Mouse (Mus musculus): ENCODE measurements around the gene Gm27179. TPM values are rescaled to one million over a fixed set of nuclear protein-coding genes. Genes with fewer than 3 reads are reported as not detected.
"Not testable (repeated sequence)": the region's sequence is repeated elsewhere in the genome, so short reads cannot be mapped to it uniquely, and the experiment has no call there.

Gm27179 gene
- not detected in 2 replicates for polyA plus RNA-seq (2016; fragmentation: Nextera tagmentation; extraction: Ambion mirVana)

DNA sequence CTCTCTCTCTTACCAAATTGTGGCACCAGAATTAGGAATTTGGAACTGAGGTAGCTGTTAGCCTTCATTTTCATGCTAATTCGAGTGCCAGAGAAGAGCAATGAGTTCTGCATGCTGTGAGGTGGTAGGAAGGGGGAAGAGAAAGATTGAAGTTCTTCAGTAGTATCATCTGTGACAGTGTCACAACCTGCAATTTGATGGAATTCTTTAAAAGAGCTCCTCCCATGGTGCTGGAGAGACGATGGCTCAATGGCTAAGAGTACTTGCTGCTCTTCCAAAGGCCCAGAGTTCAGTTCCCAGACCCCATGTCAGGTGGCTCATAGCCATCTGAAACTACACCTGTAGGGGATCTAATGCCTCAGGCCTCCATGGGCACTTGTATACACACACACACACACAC, at the start of gene Gm27179:
Gene Gm27179, minus strand, starts transcription at position 101 of the 400 bp plus-strand sequence.
- H3K27me3 ChIP-seq (ENCODE audit: low read depth, poor library complexity, severe bottlenecking); H3K4me1 ChIP-seq; DNase-seq (ENCODE audit: low spot score); H3K4me3 ChIP-seq; H3K9me3 ChIP-seq (replicated peaks); H3K27ac ChIP-seq (replicated peaks); H3K36me3 ChIP-seq: not testable (repeated sequence)
- WGBS: no CpG with 5 or more reads among the region's 2 CpGs

DNA sequence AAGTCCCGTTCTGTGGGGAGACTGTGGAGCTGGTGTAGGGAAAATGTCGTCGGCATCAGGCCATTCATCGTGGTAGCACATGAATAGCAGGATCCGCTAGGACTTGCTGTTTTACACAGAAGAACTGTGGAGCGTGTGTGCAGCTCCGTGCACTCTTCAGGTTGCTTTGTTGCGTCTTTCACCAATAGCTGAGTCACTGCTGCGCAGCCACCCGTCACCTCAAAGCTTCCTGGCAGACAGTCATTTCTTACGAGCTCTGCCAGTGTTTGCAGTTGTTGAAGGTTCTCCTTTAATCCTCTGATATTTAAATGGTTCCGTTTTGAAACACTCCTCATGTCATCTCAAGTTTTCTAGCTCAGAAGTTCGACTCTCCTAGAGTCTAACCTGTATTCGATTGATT, 45.2 kb upstream of the Gm27179 start:
- H3K4me1 ChIP-seq; DNase-seq (ENCODE audit: low spot score); H3K4me3 ChIP-seq; H3K36me3 ChIP-seq; H3K27ac ChIP-seq (replicated peaks); H3K9me3 ChIP-seq (replicated peaks); H3K27me3 ChIP-seq (ENCODE audit: low read depth, poor library complexity, severe bottlenecking): not testable (repeated sequence)
- no CpG with 5 or more reads among the region's 14 CpGs for WGBS

DNA sequence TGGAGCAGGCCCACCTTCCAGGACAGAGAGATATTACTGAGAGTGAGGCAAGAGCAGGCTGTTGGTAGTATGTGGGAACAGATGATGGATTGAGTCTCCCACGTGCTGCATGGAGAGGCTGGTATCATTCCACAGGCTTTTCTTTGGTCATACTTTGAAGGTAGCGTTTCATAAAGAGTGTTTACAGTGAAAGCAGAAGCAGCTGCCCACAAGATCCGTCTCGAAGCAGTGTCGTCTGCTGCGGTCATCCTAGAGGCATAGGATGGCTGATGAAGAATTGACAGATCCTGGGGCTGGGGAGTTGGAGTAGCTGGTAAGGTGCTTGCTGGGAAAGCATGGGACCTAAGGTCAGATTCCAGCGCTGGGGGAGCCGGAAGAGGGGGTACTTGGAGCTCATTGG, 44.5 kb upstream of the Gm27179 start:
- H3K27me3 ChIP-seq (ENCODE audit: low read depth, poor library complexity, severe bottlenecking); H3K4me1 ChIP-seq; H3K4me3 ChIP-seq; H3K9me3 ChIP-seq (replicated peaks); DNase-seq (ENCODE audit: low spot score); H3K36me3 ChIP-seq; H3K27ac ChIP-seq (replicated peaks): not testable (repeated sequence)
- WGBS: no CpG with 5 or more reads among the region's 8 CpGs

DNA sequence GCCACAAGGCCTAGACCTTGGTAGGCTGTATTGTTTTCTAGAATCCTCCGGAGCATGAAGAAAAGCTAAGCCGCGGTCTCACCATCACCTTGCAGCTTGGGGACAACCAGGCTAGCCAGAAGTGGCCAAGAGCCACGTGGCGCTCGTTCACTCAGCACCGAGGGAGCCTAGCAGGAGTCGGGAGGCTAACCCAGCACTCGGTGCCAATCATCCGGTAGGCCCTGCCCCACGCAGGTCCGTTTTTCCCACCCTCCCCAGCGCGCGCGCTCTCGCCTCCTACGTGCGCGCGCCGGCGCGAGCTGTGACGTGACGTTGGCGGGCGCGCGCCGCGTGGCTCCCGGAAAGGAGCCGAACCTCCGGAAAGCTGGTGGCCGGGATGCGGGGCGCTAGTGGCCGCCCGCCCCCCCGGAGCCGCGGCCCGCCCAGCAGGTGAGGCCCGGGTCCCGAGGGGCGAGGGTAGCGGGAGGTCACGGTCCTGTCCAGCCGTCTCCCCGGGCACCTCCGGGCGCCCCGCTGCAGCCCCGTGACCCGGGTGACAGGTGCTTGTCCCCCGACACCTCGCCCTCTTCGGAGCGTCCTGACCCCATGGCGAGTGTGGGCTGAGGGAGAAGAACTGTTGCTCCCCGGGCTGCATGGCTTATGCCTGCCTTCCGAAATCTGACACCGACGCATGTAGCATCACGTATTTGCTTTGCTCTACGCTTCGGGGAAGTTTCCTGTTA, 42.9 kb upstream of the Gm27179 start, which contains the start of gene Entpd4b:
Gene Entpd4b, plus strand, starts transcription at position 315 of the 722 bp plus-strand sequence.
- H3K36me3 ChIP-seq; H3K27ac ChIP-seq (replicated peaks); H3K9me3 ChIP-seq (replicated peaks); H3K4me3 ChIP-seq; H3K4me1 ChIP-seq; H3K27me3 ChIP-seq (ENCODE audit: low read depth, poor library complexity, severe bottlenecking); DNase-seq (ENCODE audit: low spot score): not testable (repeated sequence)
- WGBS: no CpG with 5 or more reads among the region's 68 CpGs

DNA sequence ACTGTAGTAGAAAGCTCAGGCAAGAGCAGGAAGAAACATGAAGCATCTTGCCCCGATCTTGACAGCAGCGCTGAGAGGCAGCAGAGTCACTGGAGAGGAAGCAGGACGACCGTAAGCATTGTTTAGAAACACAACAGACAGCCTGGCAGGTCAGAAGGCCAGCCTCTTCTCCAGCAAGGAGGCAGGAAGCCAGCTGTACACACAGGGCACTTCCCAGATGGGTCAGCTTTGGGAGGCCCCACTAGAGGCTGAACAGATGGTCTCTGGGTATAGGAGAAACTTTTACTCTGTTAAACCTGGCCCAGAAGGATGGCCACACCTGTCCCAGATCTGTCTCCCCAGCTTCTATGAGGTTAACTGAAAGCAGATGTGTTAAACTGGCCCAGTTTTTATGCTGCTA, 35.0 kb upstream of the Gm27179 start:
- not testable (repeated sequence) for H3K27me3 ChIP-seq (ENCODE audit: low read depth, poor library complexity, severe bottlenecking); H3K36me3 ChIP-seq; H3K27ac ChIP-seq (replicated peaks); DNase-seq (ENCODE audit: low spot score); H3K4me3 ChIP-seq; H3K9me3 ChIP-seq (replicated peaks); H3K4me1 ChIP-seq
- WGBS: no CpG with 5 or more reads among the region's 4 CpGs

DNA sequence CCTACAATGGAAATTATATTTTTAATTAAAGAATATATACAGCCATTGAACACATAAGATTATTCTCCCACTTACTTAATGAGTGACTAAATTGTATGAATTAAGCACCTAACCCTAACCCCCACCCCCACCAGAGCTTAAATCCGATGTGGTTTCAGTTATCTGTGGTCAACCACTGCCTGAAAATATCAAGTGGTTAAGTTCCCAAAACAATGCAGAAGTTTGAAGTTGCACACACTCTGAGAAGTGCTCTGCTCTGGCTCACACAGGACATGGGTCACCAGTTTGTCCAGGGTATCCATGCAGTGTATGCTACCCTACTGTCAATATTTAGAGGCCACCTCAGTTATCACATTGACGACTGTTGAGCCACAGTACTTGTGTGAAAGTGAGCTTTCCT, 32.7 kb upstream of the Gm27179 start:
- WGBS: no CpG with 5 or more reads among the region's 2 CpGs
- H3K4me3 ChIP-seq; H3K36me3 ChIP-seq; H3K27me3 ChIP-seq (ENCODE audit: low read depth, poor library complexity, severe bottlenecking); H3K27ac ChIP-seq (replicated peaks); H3K9me3 ChIP-seq (replicated peaks); H3K4me1 ChIP-seq; DNase-seq (ENCODE audit: low spot score): not testable (repeated sequence)

DNA sequence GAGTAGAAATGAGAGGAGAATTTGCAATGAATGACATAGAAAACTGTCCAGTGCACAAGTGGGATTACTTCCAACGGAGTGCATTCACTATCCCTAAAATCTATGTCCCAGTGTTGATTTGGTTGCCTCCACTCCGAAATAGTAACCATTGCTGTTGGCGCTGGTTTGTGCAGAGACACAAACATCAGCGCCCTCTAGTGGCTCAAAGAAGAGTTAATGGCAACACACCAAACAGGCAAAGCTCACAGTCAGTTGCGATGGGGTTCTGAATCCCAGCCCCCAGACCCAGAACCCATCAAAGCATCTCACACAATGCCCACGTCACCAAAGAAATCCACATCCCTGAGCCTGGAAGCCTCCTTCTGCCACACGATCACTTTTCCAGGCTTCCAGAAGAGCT, 31.7 kb upstream of the Gm27179 start:
- not testable (repeated sequence) for DNase-seq (ENCODE audit: low spot score); H3K9me3 ChIP-seq (replicated peaks); H3K4me1 ChIP-seq; H3K4me3 ChIP-seq; H3K27me3 ChIP-seq (ENCODE audit: low read depth, poor library complexity, severe bottlenecking); H3K36me3 ChIP-seq; H3K27ac ChIP-seq (replicated peaks)
- WGBS: no CpG with 5 or more reads among the region's 7 CpGs

DNA sequence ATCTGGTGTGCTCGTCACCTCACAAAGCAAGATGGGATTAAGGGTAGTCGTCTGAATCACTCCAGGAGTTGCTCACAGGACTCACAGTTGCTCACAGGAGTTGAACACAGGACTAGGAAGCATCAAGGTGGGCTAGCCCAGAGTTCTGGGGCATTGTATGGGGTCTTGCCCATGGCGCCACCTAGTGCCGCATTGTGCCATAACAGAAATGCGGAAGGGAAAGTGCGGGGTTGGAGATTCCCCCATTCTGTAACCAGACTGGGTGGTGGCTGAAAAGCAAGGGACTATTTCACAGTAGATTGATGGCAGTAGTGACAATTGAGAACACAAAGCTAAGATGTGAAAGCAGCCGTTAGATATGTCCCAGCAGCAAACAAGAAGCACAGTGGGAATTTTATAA, 30.3 kb upstream of the Gm27179 start:
- not testable (repeated sequence) for H3K9me3 ChIP-seq (replicated peaks); H3K4me1 ChIP-seq; H3K36me3 ChIP-seq; DNase-seq (ENCODE audit: low spot score); H3K27me3 ChIP-seq (ENCODE audit: low read depth, poor library complexity, severe bottlenecking); H3K4me3 ChIP-seq; H3K27ac ChIP-seq (replicated peaks)
- no CpG with 5 or more reads among the region's 7 CpGs for WGBS

DNA sequence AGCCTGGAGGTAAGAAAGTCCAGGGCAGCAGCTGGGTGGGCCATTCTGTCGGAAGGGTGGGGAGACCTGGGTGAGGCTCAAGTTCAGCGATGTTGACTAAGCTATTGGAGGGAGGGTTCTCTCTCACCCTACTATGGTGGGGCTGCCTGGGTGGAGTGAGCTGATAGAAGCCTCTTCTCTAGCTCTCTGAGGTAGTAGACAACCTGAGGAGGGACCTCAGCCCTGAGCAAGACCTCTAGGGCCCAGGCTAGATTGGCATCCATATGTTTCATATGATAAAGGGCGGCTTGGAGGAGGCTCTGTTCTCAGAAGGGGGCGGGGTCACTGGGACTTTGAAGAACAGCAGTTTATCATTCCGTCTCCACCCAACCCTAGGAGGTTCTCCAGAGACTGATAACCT, 27.8 kb upstream of the Gm27179 start:
- not testable (repeated sequence) for H3K27ac ChIP-seq (replicated peaks); H3K9me3 ChIP-seq (replicated peaks); H3K36me3 ChIP-seq; H3K4me3 ChIP-seq; H3K4me1 ChIP-seq; H3K27me3 ChIP-seq (ENCODE audit: low read depth, poor library complexity, severe bottlenecking); DNase-seq (ENCODE audit: low spot score)
- WGBS: no CpG with 5 or more reads among the region's 5 CpGs

DNA sequence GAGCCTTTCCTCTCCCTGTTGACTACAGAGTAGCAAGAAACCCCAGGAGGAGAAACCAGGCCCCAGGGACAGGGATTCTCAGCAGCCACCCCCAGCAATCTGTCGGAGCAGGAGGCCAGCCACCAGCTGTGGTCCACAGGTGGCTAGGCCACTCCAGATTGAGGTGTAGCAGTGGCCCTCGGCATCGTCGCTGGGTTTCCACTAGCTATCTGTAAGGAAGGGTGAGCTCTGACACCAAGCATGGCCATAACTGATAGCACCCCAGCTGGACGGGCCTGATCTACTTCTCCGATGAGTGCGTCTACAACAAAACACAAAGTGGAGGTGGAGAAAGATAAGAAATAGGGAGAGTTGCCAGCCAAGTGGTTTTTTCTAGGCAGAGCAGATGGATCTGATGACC, 24.2 kb upstream of the Gm27179 start:
- no CpG with 5 or more reads among the region's 7 CpGs for WGBS

DNA sequence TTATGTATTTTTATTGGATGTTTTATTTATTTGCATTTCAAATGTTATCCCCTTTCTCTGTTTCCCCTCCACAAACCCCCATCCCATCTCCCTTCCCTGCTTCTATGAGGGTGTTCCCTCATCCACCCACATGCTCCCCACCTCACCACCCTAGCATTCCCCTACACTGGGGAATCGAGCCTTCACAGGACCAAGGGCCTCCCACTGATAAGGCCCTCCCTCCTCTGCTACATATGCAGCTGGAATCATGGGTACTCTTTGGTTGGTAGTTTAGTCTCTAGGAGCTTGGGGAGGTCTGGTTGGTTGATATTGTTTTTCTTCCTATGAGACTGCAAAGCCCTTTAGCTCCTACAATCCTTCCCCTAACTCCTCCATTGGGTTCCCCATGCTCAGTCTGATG, 13.9 kb upstream of the Gm27179 start:
- not testable (repeated sequence) for H3K4me3 ChIP-seq; DNase-seq (ENCODE audit: low spot score); H3K27me3 ChIP-seq (ENCODE audit: low read depth, poor library complexity, severe bottlenecking); H3K27ac ChIP-seq (replicated peaks); H3K9me3 ChIP-seq (replicated peaks); H3K4me1 ChIP-seq; H3K36me3 ChIP-seq
- no CpG with 5 or more reads among the region's 1 CpGs for WGBS

More for the DNA sequence above, 24.2 kb upstream of the Gm27179 start:
- H3K27me3 ChIP-seq (ENCODE audit: low read depth, poor library complexity, severe bottlenecking); H3K27ac ChIP-seq (replicated peaks); H3K4me3 ChIP-seq; H3K4me1 ChIP-seq; H3K36me3 ChIP-seq; H3K9me3 ChIP-seq (replicated peaks); DNase-seq (ENCODE audit: low spot score): not testable (repeated sequence)

DNA sequence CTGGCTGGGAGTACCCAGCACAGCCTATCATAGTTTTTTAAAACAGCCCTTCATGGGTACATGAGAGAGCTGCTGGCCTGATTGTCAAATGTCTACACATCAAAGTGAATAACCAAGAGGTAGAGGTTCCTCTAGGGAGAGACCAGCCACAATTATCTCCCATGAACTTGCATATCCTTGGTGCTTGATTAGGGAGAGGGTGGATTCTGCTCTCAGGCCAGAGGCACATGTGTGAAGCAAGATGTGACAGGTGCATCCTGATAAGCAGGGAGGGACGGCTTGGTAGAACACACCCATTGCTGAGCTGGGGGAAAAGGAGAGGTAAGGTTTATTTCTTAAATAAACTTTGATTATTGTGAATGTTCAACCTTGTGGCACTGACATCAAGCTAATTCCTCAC, 10.7 kb upstream of the Gm27179 start:
- not testable (repeated sequence) for H3K27me3 ChIP-seq (ENCODE audit: low read depth, poor library complexity, severe bottlenecking)
- no CpG with 5 or more reads among the region's 1 CpGs for WGBS

DNA sequence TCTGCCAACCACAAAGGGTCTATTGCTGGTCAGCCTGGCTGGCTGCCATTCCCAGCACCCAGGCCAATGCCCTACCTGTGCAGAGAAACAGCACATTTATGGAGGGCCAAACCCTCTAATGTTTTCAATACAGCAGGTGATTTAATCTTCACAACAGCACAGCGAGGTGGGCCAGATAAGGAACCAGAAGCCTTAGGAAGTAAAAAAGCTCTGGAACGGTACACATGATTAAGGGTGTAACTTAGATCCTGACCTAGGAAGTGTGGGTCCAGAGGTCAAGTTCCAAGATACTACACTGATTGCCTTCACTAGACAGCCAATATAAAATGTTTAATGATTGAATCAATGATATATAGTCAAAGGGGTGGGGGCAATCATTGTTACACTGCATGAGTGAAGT, 8.5 kb upstream of the Gm27179 start:
- WGBS: no CpG with 5 or more reads among the region's 2 CpGs
- not testable (repeated sequence) for H3K27me3 ChIP-seq (ENCODE audit: low read depth, poor library complexity, severe bottlenecking); H3K4me1 ChIP-seq

More for the DNA sequence above, 10.7 kb upstream of the Gm27179 start:
- not testable (repeated sequence) for H3K9me3 ChIP-seq (replicated peaks); H3K36me3 ChIP-seq; H3K4me3 ChIP-seq; H3K27ac ChIP-seq (replicated peaks); H3K4me1 ChIP-seq; DNase-seq (ENCODE audit: low spot score)

DNA sequence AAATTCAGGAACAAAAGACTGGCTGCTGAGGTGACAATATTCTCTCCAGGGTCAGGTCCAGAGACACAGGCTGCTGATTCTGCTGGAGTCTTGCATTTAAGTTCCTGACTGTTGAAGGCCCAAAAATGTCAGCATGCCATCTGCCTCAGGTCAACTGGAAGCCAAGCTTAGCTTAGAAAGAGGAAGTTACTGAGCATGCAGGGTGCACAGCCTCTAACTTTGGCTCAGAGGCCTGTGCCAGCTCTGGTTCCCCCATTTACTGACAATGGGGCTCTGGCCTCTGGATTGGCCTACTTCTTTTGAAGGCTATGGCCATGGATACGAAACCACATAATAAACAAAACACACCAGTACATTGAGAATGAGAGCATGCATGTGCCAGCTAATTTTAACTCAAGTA, 5.3 kb downstream of the Gm27179 start:
- no CpG with 5 or more reads among the region's 1 CpGs for WGBS

More for the DNA sequence above, 8.5 kb upstream of the Gm27179 start:
- H3K27ac ChIP-seq (replicated peaks); DNase-seq (ENCODE audit: low spot score); H3K4me3 ChIP-seq; H3K9me3 ChIP-seq (replicated peaks); H3K36me3 ChIP-seq: not testable (repeated sequence)

More for the DNA sequence above, 5.3 kb downstream of the Gm27179 start:
- H3K9me3 ChIP-seq (replicated peaks); H3K27ac ChIP-seq (replicated peaks); H3K4me3 ChIP-seq; H3K4me1 ChIP-seq; DNase-seq (ENCODE audit: low spot score); H3K36me3 ChIP-seq; H3K27me3 ChIP-seq (ENCODE audit: low read depth, poor library complexity, severe bottlenecking): not testable (repeated sequence)
